Mouse (Mus musculus): ENCODE data around the gene Ttc1. TPM values are rescaled to one million over a fixed set of nuclear protein-coding genes. Genes with fewer than 3 reads are reported as not detected.

Ttc1 gene
- polyA plus RNA-seq (2021; fragmentation: Nextera tagmentation): 90.1 and 105 TPM in 2 replicates
- long read RNA-seq, experiment 1, transcript Ttc1-203 (2 exons, 501 nt): minor isoform, 22 of 89 reads
- long read RNA-seq, experiment 1, transcript Ttc1-201 (8 exons, 1,438 nt): major isoform, 57 of 89 reads
- long read RNA-seq, experiment 1, partial matches to known transcripts: 8 of 89 reads
- long read RNA-seq, experiment 1, other reads (novel, unspliced or antisense): 2 of 89 reads
- long read RNA-seq, experiment 2, transcript Ttc1-201 (8 exons, 1,438 nt): major isoform, 244 of 261 reads
- long read RNA-seq, experiment 2, partial matches to known transcripts: 9 of 261 reads
- long read RNA-seq, experiment 2, other reads (novel, unspliced or antisense): 8 of 261 reads

GRCm38 (mm10) chr11:43747233-43748226 is at the start of gene Ttc1:
Ttc1 (minus strand) TSS chr11:43748008.

GRCm38 (mm10) chr11:43681472-43682414 is 66.1 kb downstream of the Ttc1 start, which contains the start of gene Pwwp2a:
Pwwp2a (plus strand) TSS chr11:43681998.

Other genes with a start within 250 kb of the Ttc1 start
- gene Ccnjl, start 219.2 kb downstream of the Ttc1 start, polyA plus RNA-seq (2021; fragmentation: Nextera tagmentation): 1.4 and 2.4 TPM in 2 replicates
- 1.7 and 2.2 TPM in 2 replicates for gene 4933415A04Rik, start 161.0 kb downstream of the Ttc1 start, polyA plus RNA-seq (2021; fragmentation: Nextera tagmentation)
- gene Fabp6, start 146.5 kb downstream of the Ttc1 start, polyA plus RNA-seq (2021; fragmentation: Nextera tagmentation): 0.38 TPM in 1 of 2 replicates, not detected in the other
- gene Pwwp2a, start 66.0 kb downstream of the Ttc1 start, polyA plus RNA-seq (2021; fragmentation: Nextera tagmentation): 5.2 and 5.4 TPM in 2 replicates
- gene Adra1b, start 153.2 kb upstream of the Ttc1 start, polyA plus RNA-seq (2021; fragmentation: Nextera tagmentation): 0.44 and 0.72 TPM in 2 replicates

Measured in layer of hippocampus, adult 6 months (tissue).